Mouse (Mus musculus): ENCODE measurements around the gene Gm43518. TPM values are rescaled to one million over a fixed set of nuclear protein-coding genes. Genes with fewer than 3 reads are reported as not detected.
A peak's percentile ranks its signal among the peaks of the same experiment; 100 is the strongest.

The Gm43518 gene
- polyA plus RNA-seq, 1 experiment: 0.53 TPM

DNA sequence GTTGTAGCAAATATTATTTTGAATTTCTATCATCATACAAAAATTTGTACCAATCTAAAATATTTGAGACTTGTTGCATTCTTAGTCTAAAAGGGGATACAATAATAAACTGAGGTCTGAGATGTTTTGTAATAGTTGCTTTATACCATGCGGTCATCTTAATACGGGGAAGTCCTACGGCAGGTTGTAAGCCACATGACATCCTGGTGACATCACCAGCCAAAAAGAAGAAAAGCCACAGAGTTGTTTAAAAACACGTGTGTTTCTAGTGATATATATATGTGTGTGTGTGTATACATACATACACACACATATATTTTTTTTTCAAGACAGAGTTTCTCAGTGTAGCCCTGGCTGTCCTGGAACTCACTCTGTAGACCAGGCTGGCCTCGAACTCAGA lies 33.7 kb upstream of the Gm43518 start:
- DNase-seq: no peak
- no peaks in the 10 kb centered on the region for H3K4me1 ChIP-seq (ENCODE audit: control insufficient read depth, insufficient read depth, low read length)
- no peak overlapping the region for H3K4me3 ChIP-seq (replicated peaks; ENCODE audit: extremely low read depth, low read depth, low read length)
- TF ChIP-seq POLR2A (IDR thresholded peaks at IDR 0.05; ENCODE audit: borderline replicate concordance, extremely low read depth, low read depth, low read length) (no peak), CTCF (IDR thresholded peaks at IDR 0.05; ENCODE audit: insufficient read depth, low read length) (no peak)
- WGBS: 67% methylated on average over 5 of the region's 5 CpGs

DNA sequence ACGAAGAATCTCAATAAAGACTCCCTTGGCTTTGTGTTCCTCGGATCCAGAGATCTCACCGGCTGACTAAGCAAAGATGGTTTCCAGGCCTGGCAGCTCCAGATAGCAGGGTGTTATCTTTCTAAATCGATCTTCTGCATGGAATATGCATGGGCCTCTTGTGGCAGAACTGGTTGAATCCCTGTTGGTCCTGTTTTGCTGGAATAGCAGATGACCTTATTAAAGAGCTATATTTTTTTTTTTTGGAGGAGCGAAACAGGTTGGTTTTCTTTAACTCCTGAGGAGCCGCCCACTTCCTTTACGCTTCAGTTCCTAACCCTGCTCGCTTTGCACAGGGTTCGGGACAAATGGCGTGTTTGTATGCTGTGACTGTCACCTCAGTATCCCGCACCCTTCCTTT lies 30.8 kb upstream of the Gm43518 start:
- TF ChIP-seq CTCF (IDR thresholded peaks at IDR 0.05; ENCODE audit: insufficient read depth, low read length): no peak
- no peak for TF ChIP-seq POLR2A (IDR thresholded peaks at IDR 0.05; ENCODE audit: borderline replicate concordance, extremely low read depth, low read depth, low read length)
- H3K4me1 ChIP-seq (ENCODE audit: control insufficient read depth, insufficient read depth, low read length): no peaks in the 10 kb centered on the region
- no peak overlapping the region for H3K4me3 ChIP-seq (replicated peaks; ENCODE audit: extremely low read depth, low read depth, low read length)
- 73% methylated on average over 11 of the region's 11 CpGs for WGBS
- no peak for DNase-seq

DNA sequence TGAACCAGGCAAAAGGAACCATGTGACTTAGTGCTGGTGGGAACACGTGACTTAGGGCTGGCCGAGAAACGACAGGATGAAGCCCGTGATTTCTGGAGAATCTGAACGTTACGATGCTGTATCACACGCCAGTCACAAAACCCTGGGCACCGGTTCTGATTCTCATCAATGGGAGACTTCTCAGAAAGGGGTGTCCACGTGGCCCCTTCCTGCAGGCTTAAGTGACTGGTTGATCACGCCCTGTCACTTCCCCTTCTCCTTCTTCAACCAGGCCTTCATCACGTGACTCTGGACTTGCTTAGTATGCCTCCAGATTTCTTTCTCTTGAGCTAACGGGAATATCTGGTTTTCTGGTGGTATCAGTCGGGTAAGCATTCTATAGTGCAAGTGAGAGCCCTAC lies 29.9 kb upstream of the Gm43518 start:
- H3K4me1 ChIP-seq (ENCODE audit: control insufficient read depth, insufficient read depth, low read length): no peaks in the 10 kb centered on the region
- no peak overlapping the region for H3K4me3 ChIP-seq (replicated peaks; ENCODE audit: extremely low read depth, low read depth, low read length)
- no peak for TF ChIP-seq POLR2A (IDR thresholded peaks at IDR 0.05; ENCODE audit: borderline replicate concordance, extremely low read depth, low read depth, low read length)
- TF ChIP-seq CTCF (IDR thresholded peaks at IDR 0.05; ENCODE audit: insufficient read depth, low read length): no peak
- 65% methylated on average over 13 of the region's 13 CpGs for WGBS
- DNase-seq: no peak

DNA sequence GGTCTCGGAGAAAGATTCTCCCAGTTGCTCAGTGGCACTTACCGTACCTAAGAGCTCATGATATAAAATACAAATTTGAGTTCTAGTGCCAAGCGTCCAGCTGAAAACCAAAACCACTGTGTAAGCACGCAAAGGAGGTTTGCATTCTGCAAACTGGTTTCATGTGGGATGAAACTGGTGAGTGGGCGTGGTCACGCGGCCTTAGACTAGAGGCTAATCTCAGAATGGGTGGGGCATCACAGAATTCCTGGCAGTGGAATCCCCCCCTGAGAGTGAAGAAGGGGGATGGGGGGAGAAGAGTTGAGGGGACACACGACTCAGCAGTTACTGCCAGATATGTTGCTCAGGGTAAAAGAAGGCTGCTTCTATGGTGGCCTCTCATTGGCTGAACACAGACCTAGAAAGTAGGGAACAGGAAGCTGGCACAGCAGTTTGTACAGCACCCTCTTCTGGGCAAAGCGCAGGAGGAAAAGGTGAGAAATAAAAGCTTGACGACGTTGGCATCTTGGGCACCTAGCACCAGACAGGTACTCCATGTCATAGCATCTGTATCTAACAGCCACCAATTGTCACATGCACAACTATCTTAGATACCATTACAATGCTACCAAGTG lies 23.1 kb upstream of the Gm43518 start:
- Histone ChIP-seq H3K4me1 (ENCODE audit: control insufficient read depth, insufficient read depth, low read length) (peaks cover 4% of the 10 kb centered on the region; the same call in 1 of the 2 replicates), H3K4me3 (replicated peaks; ENCODE audit: extremely low read depth, low read depth, low read length) (no peak overlapping the region)
- TF ChIP-seq CTCF (IDR thresholded peaks at IDR 0.05; ENCODE audit: insufficient read depth, low read length): 0 out of 2 replicates have a peak, but pooled peaks have one; percentile 19
- TF ChIP-seq POLR2A (IDR thresholded peaks at IDR 0.05; ENCODE audit: borderline replicate concordance, extremely low read depth, low read depth, low read length): no peak
- 55% methylated on average over 11 of the region's 11 CpGs for WGBS
- no peak for DNase-seq

DNA sequence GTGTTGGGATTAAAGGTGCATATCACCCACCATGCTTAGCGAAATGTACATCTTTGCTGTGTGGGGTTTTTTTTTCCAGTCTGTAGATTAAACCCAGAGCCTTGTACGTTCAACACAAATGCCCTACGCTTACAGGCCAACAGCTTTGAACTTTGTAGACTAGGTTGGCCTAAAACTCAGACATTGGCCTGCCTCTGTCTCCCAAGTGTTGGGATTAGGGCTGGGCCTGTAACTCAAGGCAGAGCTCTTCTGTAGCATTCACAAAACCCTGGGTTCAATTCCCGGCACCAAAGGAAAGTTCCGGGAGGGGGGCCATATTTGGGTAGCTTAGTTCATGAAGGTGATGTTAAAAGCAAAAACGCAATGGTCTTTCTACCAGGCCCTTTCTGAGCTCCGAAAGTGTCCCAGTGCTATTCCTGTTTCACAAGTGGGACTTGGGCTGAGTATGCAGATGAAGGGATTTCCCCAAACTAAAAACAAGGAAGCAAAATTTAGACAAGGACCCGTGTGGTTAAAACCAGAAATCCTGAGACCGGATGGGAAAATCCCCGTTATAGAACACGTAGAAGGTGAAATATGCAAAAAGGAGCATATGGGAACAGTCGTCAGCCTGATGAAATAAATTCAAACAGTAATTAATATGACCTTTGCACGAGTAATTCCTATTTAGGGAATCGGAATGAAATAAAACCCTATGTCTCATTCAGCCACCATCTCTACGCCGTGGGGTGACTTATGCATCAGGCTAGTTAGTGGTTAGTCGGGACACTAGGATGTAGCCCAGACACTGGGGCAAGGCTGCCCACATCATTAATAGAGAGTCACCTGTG lies 20.9 kb upstream of the Gm43518 start:
- no peak overlapping the region for H3K4me3 ChIP-seq (replicated peaks; ENCODE audit: extremely low read depth, low read depth, low read length)
- 59% methylated on average over 17 of the region's 17 CpGs for WGBS
- TF ChIP-seq CTCF (IDR thresholded peaks at IDR 0.05; ENCODE audit: insufficient read depth, low read length) (no peak), POLR2A (IDR thresholded peaks at IDR 0.05; ENCODE audit: borderline replicate concordance, extremely low read depth, low read depth, low read length) (no peak)

DNA sequence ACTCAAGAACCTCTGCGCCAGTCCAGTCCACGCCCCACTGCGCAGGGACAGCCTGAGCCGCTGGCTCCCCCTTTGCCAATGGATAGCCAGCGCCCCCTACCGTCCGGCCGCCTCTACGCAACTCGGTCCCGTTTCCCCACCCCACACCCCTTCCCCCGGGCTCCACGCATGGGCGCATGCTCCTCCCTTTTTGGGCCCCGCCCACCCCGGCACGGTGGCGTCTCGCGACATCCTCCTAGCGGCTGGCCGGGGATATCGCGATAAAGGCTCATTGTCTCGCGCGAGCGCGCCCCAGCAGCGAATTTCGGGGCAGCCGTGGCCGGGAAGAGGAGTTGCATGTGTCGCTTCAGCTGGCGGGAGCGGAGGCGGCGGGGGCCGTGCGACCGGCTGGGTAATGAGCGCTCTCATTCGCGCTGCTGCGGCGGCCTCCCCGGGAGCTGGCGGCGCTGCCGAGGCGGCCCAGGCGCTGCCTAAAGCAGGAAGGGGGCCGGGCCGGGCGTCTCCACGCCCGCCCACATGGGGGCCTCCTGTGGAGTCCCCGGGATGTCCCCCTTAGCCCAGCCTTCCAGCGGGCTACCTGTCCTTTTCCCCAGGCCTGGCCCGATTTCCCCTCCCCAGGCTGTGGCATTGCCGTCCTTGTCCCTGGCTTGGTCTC lies 20.1 kb upstream of the Gm43518 start, which contains the start of gene Denr:
TSS of gene Denr (plus strand) at position 200 of the 655 bp plus-strand sequence.
- peak; percentile 99 for DNase-seq
- peak; percentile 72; the same call in 1 of the 2 replicates for TF ChIP-seq POLR2A (IDR thresholded peaks at IDR 0.05; ENCODE audit: borderline replicate concordance, extremely low read depth, low read depth, low read length)
- peak; percentile 61 for TF ChIP-seq CTCF (IDR thresholded peaks at IDR 0.05; ENCODE audit: insufficient read depth, low read length)
- H3K4me1 ChIP-seq (ENCODE audit: control insufficient read depth, insufficient read depth, low read length): peaks cover 4% of the 10 kb centered on the region; the same call in 1 of the 2 replicates
- under 1% methylated on average over 61 of the region's 61 CpGs for WGBS
- H3K4me3 ChIP-seq (replicated peaks; ENCODE audit: extremely low read depth, low read depth, low read length): peak within 1 kb of the TSS; percentile 93

More for the DNA sequence above, 20.9 kb upstream of the Gm43518 start:
- peaks cover 4% of the 10 kb centered on the region; the same call in 1 of the 2 replicates for H3K4me1 ChIP-seq (ENCODE audit: control insufficient read depth, insufficient read depth, low read length)
- DNase-seq: no peak

DNA sequence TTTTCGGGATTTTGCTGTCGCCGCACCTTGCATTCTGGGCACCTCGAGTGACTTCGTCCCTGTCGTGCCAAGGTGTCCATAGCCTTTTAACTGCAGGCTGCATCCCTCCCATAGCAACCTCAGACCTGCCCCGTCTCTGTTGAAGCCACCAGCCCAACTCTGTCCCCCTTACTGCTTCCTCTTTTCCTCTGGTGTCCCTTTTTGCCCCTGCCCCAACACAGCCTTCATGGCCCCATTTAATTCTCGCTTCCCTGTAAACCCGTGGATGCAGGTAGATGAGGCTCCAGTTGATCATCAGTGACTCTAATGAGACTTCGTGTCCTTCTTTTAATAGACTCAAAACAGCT lies 19.6 kb upstream of the Gm43518 start:
- no peak for DNase-seq
- WGBS: 2% methylated on average over 10 of the region's 10 CpGs
- Histone ChIP-seq H3K4me3 (replicated peaks; ENCODE audit: extremely low read depth, low read depth, low read length) (peak overlapping the region; percentile 93), H3K4me1 (ENCODE audit: control insufficient read depth, insufficient read depth, low read length) (peaks cover 4% of the 10 kb centered on the region; the same call in 1 of the 2 replicates)
- no peak for TF ChIP-seq CTCF (IDR thresholded peaks at IDR 0.05; ENCODE audit: insufficient read depth, low read length)
- no peak for TF ChIP-seq POLR2A (IDR thresholded peaks at IDR 0.05; ENCODE audit: borderline replicate concordance, extremely low read depth, low read depth, low read length)

DNA sequence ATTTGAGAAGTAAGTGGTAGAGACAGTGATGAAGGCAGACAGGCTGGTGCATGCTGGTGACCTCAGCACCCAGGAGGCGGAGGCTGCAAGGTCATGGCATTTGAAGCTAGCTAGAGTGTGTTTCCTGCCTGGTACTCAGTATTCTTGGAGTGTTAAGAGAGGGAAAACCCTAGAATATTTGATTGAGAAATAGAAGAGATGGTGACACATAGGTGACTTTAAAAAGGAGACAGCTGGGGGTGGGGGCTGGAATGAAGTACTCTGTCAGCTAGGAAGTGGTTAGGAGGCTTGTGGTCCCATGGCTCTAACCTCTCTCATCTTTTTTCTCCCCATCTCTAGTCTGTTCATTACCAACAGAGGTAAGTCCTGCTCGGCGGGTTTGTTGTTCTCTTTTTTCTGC lies 12.4 kb upstream of the Gm43518 start:
- WGBS: 75% methylated on average over 3 of the region's 3 CpGs
- DNase-seq: no peak
- Histone ChIP-seq H3K4me1 (ENCODE audit: control insufficient read depth, insufficient read depth, low read length) (no peaks in the 10 kb centered on the region), H3K4me3 (replicated peaks; ENCODE audit: extremely low read depth, low read depth, low read length) (no peak overlapping the region)
- no peak for TF ChIP-seq CTCF (IDR thresholded peaks at IDR 0.05; ENCODE audit: insufficient read depth, low read length)
- no peak for TF ChIP-seq POLR2A (IDR thresholded peaks at IDR 0.05; ENCODE audit: borderline replicate concordance, extremely low read depth, low read depth, low read length)

DNA sequence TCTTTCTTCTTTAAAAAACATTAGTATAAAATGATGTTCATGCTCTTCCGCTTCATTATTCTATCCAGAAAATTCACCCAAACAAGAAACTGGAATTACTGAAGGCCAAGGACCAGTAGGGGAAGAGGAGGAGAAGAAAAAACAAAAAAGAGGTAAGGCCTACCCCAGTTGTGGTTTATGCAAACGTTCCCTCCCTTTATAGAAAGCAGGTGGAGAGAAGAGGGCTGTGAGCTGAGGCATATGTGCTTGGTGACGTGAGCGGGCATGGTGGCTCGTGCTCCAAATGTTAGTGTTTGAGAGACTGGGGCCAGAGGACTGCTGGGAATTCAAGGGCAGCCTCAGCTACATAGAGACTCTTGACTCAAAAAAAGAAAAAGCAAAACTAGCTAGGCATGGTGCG lies 5.1 kb upstream of the Gm43518 start:
- TF ChIP-seq CTCF (IDR thresholded peaks at IDR 0.05; ENCODE audit: insufficient read depth, low read length): no peak
- TF ChIP-seq POLR2A (IDR thresholded peaks at IDR 0.05; ENCODE audit: borderline replicate concordance, extremely low read depth, low read depth, low read length): no peak
- 87% methylated on average over 6 of the region's 6 CpGs for whole genome bisulfite sequencing
- no peak for DNase-seq

More for the DNA sequence above, 5.1 kb upstream of the Gm43518 start:
- Histone ChIP-seq H3K4me3 (replicated peaks; ENCODE audit: extremely low read depth, low read depth, low read length) (no peak overlapping the region), H3K4me1 (ENCODE audit: control insufficient read depth, insufficient read depth, low read length) (no peaks in the 10 kb centered on the region)

All from lung, adult 2 months (tissue).